Mouse (Mus musculus): ENCODE measurements at regions not wholly inside any gene's neighbourhood (a gene's known extent, or its start where the extent isn't known, plus 50 kb on each side); places are given as distances from the start of the nearest gene placed in this dataset.

DNA sequence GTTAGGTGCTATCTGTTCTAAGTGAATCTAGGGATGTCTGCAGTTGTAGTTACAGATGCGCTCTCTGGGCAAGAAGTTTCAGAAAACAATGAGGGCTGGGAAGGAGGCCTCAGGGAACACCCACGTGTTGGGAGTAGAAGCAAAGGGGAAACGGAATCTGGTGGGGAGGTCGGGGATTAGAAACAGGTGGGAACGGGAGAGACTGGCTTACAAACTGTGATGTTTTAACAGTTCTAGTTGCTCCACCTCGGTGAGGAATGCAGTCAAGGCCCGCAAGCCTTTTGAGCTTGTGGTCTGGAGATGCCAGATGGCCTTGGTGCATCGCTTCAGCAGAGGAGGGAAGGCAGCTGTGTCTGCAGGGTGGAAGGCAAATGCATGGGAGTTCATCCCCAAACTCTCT is 242.7 kb upstream of the Ttc29 start:
- TF ChIP-seq CTCF (IDR thresholded peaks at IDR 0.05; ENCODE audit: borderline replicate concordance, extremely low read depth, insufficient read depth, insufficient read length) (no peak), POLR2A (IDR thresholded peaks at IDR 0.05; ENCODE audit: borderline replicate concordance, extremely low read depth, insufficient read depth, insufficient read length, poor library complexity, severe bottlenecking) (no peak)

All from brain, embryonic 14.5 days (tissue).